8 mouse cellular contexts compared by ENCODE assay signal in the genomic region with DNA sequence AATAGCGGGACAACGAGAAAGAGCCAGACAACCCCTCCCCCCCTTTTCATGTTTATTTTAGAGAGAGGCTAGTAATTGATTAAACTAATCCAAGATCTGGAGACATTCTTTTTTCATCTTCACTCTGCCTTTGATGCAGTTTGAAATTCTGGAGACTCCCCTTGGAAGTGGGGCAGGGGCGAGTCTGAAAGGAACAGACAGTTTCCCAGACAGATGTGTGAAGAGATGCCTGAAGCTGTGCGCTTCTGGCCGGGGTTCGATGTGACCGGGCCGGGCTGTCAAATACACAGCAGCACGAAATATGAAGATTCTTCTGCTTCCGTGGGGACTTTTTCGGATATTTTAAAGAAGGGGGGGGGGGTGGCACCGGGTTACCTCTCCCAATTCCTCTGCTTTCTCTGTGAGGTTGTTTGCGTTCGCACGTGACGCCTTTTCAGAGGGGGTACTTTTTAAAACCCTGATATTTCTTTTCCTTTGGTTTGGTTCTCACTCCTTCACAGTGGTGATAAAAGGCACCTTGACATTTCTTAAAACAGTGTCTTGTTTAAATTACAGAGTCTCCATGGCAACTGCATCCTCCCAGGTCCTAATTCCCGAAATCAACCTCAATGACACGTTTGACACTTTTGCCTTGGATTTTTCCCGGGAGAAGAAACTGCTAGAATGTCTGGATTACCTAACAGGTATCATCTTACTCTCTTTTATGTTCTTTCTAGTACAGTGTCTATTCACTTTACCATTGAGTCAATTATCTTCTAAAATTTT. TPM values are rescaled to one million over a fixed set of nuclear protein-coding genes. Genes with fewer than 3 reads are reported as not detected.
DNase-seq lines count a peak whose midpoint lies in the region; ATAC-seq and TF ChIP-seq lines count a peak whose summit lies in the region.
"Not testable (repeated sequence)": the region's sequence is repeated elsewhere in the genome, so short reads cannot be mapped to it uniquely, and the experiment has no call there.

No protein-coding gene starts in this region.

- not testable (repeated sequence) for H3K4me3 ChIP-seq in lung, embryonic 14.5 days (ENCODE audit: low read depth, low read length)

- peak; percentile 80 for DNase-seq in ZHBTc4 (ENCODE audit: low read depth, low spot score)
- peak; percentile 5 for DNase-seq in cerebellum, adult 9-10 months
- DNase-seq in forelimb bud, embryonic 11.5 days (ENCODE audit: low read depth, low spot score): peak; percentile 44
- peak; percentile 33 for DNase-seq in hindlimb bud, embryonic 11.5 days (ENCODE audit: extremely low spot score, low read depth, low spot score)
- peak; percentile 17 to 33 for DNase-seq in layer of hippocampus, postnatal 10 days (ENCODE audit: low spot score in 2 of 2)
- peak; percentile 61 for DNase-seq in lung, embryonic 14.5 days
- DNase-seq in retina, embryonic 14.5 days (ENCODE audit: low spot score): peak; percentile 34
- DNase-seq in urinary bladder, postnatal 10 days (ENCODE audit: low spot score): peak; percentile 42

- H3K9ac ChIP-seq in lung, embryonic 14.5 days: not testable (repeated sequence)

- not testable (repeated sequence) for ATAC-seq in lung, embryonic 14.5 days (ENCODE audit: insufficient read depth)

- peaks cover 80% of the 10 kb centered on the region for H3K36me3 ChIP-seq in lung, embryonic 14.5 days (ENCODE audit: insufficient read depth)

- H3K4me1 ChIP-seq in lung, embryonic 14.5 days (ENCODE audit: insufficient read depth): not testable (repeated sequence)

- peaks cover 39% of the 10 kb centered on the region for H3K9me3 ChIP-seq in lung, embryonic 14.5 days (ENCODE audit: low read depth, low read length)

- WGBS in lung, embryonic 14.5 days: 63% methylated on average over 19 of the region's 19 CpGs

- H3K27me3 ChIP-seq in lung, embryonic 14.5 days (ENCODE audit: insufficient read depth, low read length): not testable (repeated sequence)

- peak overlapping the region; percentile 0; the same call in 1 of the 2 replicates for H3K4me2 ChIP-seq in lung, embryonic 14.5 days

- not testable (repeated sequence) for TF ChIP-seq CTCF in lung, embryonic 14.5 days (IDR thresholded peaks at IDR 0.05; ENCODE audit: low read depth)

- H3K27ac ChIP-seq in lung, embryonic 14.5 days (ENCODE audit: low read depth): not testable (repeated sequence)

RNA-seq across cellular contexts. Expression of a gene that starts 25.9 kb away (rescaled TPM):
- total RNA-seq in layer of hippocampus, postnatal 10 days (2021): 100 to 1,000 TPM; 327 to 366 TPM
- polyA plus RNA-seq in lung, embryonic 14.5 days (2014; fragmentation: Nextera tagmentation; extraction: Ambion mirVana): 252 and 439 TPM in 2 replicates

Comparison
In these comparisons a context has a peak if more than half of its experiments do, and no peak if none do; other contexts are left out.
1. DNase-seq: peak in every context shown above with its lines; median percentile 80 in ZHBTc4; 61 in lung, embryonic 14.5 days; 44 in forelimb bud, embryonic 11.5 days; 42 in urinary bladder, postnatal 10 days; 34 in retina, embryonic 14.5 days; 33 in hindlimb bud, embryonic 11.5 days; 25 in layer of hippocampus, postnatal 10 days; 5 in cerebellum, adult 9-10 months.